Mouse (Mus musculus): ENCODE measurements around the gene Inpp5d. TPM values are rescaled to one million over a fixed set of nuclear protein-coding genes. Genes with fewer than 3 reads are reported as not detected.
"Not testable (repeated sequence)": the region's sequence is repeated elsewhere in the genome, so short reads cannot be mapped to it uniquely, and the experiment has no call there.

Gene Inpp5d
- total RNA-seq, 2 experiments from 2014 or later = 14.9 to 15.3 TPM

DNA sequence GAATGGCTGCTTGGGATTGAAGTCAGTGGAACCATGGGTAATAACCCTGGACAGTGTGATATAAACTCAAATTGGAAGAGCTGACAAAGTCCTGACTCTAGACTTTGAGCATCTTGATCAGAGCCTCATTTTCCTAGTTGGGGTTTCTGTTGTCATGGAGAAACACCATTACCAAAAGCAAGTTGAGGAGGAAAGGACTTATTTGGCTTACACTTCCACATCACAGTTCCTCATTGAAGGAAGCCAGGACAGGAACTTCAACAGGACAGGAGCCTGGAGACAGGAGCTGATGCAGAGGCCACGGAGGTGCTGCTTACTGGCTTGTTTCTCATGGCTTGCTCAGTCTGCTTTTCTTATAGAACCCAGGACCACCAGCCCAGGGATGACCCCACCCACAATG is 31.3 kb downstream of the Inpp5d start:
- DNase-seq (ENCODE audit: low spot score in 2 of 2) = no peak

GRCm38 (mm10) chr1:87655101-87655500 is 35.0 kb downstream of the Inpp5d start:
- DNase-seq (ENCODE audit: low spot score in 2 of 2) = no peak

GRCm38 (mm10) chr1:87658063-87658462 is 38.0 kb downstream of the Inpp5d start:
- DNase-seq (ENCODE audit: low spot score in 2 of 2) = no peak

- DNase-seq (ENCODE audit: low spot score in 2 of 2) = no peak
These were observed 38.4 kb downstream of the Inpp5d start for GRCm38 (mm10) chr1:87658485-87658884.

DNA sequence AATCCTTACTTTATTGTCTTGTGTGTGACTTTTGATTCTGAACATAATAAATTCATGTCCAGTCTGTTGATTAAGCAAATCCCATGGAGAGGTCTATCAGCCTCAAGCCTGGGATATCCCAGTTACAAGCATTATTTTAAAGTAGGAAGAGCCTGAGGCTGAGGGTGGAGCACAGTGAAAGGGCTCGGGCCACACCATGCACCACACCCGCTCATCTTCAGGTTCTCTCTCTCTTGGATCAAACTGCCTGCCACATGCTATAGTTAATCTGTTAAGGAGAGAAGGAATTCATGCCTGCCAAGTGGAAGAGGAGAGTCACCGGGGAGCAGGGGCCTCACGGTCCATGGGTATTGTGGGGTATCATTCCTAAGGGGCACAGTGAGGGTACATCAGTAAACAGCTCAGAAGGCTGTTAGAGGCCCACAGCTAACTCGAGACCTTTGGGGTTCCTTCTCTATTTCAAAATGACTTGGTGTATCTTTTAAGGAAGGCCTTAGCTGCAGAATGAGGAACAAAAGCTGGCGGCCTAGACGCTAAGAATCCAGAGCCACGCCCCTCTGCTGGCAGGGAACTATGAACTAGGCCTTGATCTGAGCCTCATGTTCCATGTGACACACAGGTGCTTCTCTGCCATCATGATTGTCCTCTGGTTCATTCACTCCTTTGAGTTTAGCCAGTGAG is 39.0 kb downstream of the Inpp5d start:
- DNase-seq (ENCODE audit: low spot score in 2 of 2) = no peak

DNA sequence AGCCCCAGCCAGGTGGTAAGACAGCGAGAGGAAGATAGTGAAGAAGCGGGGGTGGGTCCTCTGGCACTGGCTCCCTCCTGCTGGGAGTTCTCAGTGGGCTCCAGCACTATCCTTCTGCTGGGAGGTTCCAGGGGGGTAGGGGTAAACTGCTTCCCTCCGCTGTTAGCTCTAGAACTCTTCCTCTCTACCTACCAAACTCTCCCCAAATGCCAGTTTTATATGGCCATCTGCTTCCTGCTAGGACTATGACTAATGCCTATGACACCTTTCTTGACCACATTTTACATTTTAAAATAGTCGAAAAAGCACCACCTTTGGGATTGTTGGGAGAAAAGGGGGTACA is 39.5 kb downstream of the Inpp5d start:
- no peak for DNase-seq (ENCODE audit: low spot score in 2 of 2)

GRCm38 (mm10) chr1:87660740-87661139 is 40.6 kb downstream of the Inpp5d start:
- no peak for DNase-seq (ENCODE audit: low spot score in 2 of 2)

DNA sequence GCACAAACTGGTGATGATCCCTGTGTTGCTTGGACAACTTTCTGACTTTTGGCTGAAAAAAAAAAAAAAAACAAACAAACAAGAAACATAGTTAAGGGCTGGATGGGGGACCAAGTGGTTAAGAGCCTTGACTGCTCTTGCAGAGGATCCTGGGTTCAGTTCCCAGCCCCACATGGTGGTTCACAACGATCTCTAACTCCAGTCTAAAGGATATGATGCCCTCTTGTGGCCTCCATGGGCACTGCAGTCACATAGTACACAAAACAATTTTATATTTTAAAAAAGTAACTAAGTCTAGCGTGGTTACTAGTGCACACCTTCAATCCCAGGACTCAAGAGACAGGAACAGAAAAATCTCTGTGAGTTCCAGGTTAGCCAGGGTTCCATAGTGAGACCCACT is 43.9 kb downstream of the Inpp5d start:
- DNase-seq (ENCODE audit: low spot score in 2 of 2) = no peak

DNA sequence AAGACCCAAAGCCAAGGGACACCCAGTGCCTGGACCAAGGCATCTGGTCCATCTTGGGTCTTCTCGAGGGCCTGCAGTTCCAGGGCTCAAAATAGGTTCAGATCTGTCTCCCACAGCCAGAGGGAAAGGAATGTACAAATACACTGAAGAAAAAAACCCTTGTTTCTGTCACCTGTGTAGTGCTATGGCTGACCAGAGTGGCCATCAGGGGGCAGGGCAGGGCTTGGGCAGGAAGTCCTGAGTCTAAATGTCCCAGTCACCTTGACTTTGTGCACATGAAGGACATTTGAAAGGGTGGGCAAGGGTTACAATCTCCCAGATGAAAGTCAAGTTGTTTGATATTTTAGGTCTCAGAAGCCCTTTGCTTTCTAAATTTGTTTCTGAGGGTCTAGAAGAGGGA is 46.9 kb downstream of the Inpp5d start:
- no peak for DNase-seq (ENCODE audit: low spot score in 2 of 2)

DNA sequence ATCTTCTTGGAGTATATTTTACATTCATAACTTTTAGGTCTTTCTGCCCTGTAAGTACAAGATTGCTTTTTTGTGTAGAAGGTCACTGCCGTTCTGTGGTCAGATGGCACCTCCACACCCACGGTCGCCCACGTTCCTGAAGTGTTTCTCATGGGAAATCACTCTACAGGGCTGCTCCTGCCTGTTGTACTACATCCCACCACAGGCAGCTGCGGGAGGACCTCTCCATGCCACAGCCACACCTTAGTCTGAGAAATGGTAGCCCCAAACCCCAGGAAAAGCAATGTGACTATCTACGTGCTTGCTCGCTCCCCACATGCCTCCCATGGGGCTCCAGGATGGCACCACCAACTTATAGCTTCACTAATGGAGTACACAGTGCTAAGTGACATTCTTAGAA is 48.2 kb downstream of the Inpp5d start:
- no peak for DNase-seq (ENCODE audit: low spot score in 2 of 2)

DNA sequence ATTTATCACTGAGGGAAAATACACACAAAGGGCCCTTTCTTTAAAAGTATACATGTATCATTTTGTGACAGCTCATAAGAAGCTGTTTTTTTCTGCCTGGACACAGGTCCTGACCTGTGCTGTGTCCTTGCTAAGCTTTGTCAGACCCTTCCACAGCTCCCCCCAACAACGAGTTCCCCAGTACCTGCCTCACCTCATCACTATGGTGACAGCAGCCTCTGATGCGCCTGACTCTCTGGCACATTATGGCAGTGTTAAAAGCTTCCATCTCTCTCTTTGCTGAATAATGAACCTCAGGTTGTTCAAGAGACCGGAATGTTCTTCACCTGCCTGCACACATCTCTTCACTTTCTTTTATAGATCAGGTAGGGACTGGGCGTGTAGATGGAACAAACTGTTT is 51.4 kb downstream of the Inpp5d start:
- no peak for DNase-seq (ENCODE audit: low spot score in 2 of 2)

DNA sequence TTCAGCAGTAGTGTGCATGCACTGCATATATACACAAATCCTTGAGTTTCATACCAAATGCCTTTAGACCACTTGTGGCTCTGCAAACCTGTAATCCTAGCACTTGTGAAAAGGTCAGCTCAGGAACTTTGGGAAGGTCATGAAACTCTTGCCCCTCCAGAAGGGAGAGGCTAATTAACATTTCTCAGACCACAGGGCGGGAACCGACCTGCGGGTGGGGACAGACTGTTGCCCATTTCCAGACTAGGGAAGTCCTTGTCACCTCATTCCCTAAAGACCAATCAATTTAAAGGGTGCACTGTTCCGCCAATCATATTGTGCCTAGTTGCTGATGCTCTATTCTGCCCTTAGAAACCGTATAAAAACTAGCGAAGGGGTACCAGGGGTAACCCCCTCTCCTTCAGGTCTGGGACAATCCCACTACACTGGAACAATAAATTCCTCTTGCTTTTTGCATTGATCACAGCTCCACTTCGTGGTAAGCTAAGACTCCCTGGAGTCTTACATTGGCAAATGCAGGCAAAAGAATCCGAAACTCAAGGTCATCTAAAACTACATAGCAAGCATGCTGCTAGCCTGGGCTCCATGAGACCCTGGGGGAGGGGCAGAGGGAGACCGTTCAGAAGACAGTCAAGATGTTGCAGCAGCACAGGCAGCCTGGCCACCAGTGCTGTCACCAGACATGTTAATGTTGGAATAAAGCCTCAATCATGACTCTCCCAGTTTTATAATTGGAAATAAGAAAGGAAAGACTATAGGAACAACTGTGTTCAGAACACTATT is 53.9 kb downstream of the Inpp5d start:
- DNase-seq (ENCODE audit: low spot score in 2 of 2) = no peak

DNA sequence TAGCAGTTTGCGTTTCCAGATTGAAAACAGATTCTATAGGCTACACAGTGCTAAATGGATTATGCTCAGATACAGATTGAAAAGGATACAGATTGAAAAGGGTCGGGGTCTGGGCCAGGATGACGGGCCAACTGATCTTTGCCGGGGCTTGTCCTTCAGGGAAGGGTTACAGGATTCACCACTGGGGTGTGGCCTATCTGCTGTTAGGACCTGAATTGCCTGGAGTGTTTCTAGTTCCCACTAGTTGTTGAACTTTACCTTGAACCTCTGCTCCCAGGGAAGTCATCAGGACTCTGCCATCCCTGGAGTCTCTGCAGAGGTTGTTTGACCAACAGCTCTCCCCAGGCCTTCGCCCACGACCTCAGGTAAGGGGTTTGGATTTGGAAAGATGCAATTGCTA is 55.9 kb downstream of the Inpp5d start:
- no peak for DNase-seq (ENCODE audit: low spot score in 2 of 2)

GRCm38 (mm10) chr1:87679089-87679488 is 59.0 kb downstream of the Inpp5d start:
- DNase-seq (ENCODE audit: low spot score in 2 of 2) = peak in 1 of 2 experiments; percentile 42

DNA sequence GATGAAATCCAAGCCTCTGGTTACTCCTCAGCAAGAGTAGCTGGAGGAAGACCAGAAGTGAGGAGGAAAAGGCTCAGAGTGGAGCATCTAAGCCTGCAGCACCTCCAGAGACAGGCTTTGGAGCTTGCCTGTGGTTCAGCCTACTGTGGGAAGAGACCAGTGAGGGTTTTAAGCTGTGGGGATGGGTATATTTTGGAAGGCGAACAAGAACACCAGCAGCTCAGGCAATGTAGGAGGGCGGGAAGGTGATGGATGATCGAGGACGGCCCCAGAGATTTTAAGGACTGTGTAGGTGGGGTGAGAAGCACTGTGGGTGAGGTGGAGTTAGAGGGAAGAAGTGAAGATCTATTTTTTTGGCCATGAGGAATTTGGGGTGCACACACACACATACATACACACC is 60.8 kb downstream of the Inpp5d start:
- peak; percentile 50 to 61 for DNase-seq (ENCODE audit: low spot score in 2 of 2)

DNA sequence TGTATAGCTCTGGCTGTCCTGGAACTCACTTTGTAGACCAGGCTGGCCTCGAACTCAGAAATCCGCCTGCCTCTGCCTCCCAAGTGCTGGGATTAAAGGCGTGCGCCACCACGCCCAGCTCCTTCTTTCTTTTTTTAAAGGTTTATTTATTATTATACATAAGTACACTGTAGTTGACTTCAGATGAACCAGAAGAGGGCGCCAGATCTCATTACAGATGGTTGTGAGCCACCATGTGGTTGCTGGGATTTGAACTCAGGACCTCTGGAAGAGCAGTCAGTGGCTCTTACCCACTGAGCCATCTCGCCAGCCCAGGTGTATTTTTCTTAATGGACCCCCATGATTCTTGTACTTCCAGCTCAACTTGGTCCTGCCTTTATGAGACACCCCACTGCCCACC is 62.4 kb downstream of the Inpp5d start:
- DNase-seq (ENCODE audit: low spot score in 2 of 2) = not testable (repeated sequence)

- DNase-seq (ENCODE audit: low spot score in 2 of 2) = no peak
These were observed 64.0 kb downstream of the Inpp5d start for GRCm38 (mm10) chr1:87684071-87684470.

DNA sequence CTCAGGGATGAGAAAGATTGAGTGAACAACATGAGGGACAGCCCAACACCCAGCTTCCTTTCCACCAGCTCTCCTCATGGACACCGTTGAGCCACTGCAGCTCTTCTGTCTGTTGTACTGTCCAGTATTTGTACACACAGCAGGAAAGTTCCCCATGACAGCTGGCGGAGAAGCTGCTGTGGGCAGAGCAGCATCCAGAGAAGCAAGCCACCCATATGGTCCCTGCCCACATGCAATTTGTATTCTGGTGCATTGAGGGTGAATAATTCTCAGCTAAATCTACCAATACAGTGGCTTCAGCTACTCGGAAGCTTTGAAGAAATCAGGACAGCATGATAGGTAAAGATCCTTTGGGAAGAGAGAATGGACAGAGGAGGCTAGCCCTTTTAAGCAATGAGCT is 64.7 kb downstream of the Inpp5d start:
- peak; percentile 75 to 84 for DNase-seq (ENCODE audit: low spot score in 2 of 2)

- DNase-seq (ENCODE audit: low spot score in 2 of 2) = no peak
These were observed 66.2 kb downstream of the Inpp5d start for GRCm38 (mm10) chr1:87686351-87686750.

GRCm38 (mm10) chr1:87687009-87687408 is 66.9 kb downstream of the Inpp5d start:
- no peak for DNase-seq (ENCODE audit: low spot score in 2 of 2)

DNA sequence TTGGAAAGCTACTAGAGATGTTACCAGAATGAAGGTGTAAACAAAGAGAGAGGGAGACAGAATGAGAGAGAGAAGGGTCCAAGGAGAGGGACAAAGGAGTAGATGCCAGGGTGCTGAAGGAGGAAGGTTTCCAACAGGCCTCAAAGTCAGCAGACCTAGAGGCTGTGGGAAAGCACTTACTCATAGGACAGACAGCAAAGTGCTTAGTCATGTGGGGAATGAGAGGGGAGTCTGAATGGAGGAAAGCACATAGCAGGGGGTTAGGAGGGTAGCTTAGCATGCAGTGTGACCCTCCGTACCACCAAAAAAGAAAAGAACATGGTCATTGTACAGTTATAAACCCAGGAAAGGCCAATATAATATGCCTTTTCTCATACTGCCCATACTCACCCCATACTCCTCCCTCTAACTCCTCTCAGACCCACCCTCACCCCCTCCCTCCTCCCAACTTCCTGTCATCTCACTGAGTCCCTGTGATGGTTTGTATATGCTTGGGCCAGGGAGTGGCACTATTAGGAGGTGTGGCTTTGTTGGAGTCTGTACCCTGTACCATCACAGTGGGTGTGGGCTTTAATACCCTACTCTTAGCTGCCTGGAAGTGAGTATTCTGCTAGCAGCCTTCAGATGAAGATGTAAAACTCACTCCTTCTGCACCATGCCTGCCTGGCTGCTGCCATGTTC is 69.7 kb downstream of the Inpp5d start:
- DNase-seq (ENCODE audit: low spot score in 2 of 2) = no peak

DNA sequence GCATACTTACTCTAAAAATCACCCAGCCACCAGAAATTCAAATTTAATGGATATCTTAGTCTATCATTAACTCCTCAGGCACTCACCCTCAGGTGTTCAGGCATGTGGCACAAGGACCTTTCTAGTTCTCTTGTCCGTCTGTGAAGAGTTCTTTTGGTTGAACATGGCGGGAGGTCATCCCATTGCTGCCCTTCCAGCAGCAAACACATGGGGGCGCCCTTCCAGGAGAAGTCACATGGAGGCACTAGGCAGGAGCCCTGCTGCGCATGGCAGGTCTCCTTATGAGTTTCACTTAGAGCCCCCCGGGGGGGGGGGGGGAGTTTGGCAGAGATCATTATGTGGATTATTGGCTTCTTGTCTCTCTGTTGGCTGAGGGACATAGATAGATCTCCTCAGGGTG is 76.2 kb downstream of the Inpp5d start:
- no peak for DNase-seq (ENCODE audit: low spot score in 2 of 2)

All from left cerebral cortex, adult 18-20 months (tissue).